Mouse (Mus musculus) small intestine, adult 10 weeks (tissue): ENCODE data around the gene Prdx3. TPM values are rescaled to one million over a fixed set of nuclear protein-coding genes. Genes with fewer than 3 reads are reported as not detected.

Source experiments
- polyA plus RNA-seq: library from polyadenylated mRNA; stranded (reverse); fragments of 350-450 nt; fragmentation: Illumina TruSeq; extraction: RNeasy Lipid Tissue Mini Kit (QIAGEN cat#74804); gene quantifications from one replicate; pipeline ENCODE4 v1.2.3, GENCODE M21; 2014; ENCODE audit warnings: low replicate concordance

Prdx3 gene
- polyA plus RNA-seq, result 101 TPM

GRCm38 (mm10) chr19:60874064-60874694 is at the start of gene Prdx3:
Gene Prdx3, minus strand, starts transcription at chr19:60874556.

GRCm38 (mm10) chr19:60889714-60890315 is 15.5 kb upstream of the Prdx3 start, which contains the start of gene Grk5:
Gene Grk5, plus strand, starts transcription at chr19:60889749.

GRCm38 (mm10) chr19:60860868-60861700 is 13.3 kb downstream of the Prdx3 start, which contains the start of gene Sfxn4:
Gene Sfxn4, minus strand, starts transcription at chr19:60861479.

Other genes with a start within 250 kb of the Prdx3 start
- gene Nanos1, start 118.6 kb downstream of the Prdx3 start, polyA plus RNA-seq, result 1.4 TPM
- gene Eif3a, start 83.9 kb downstream of the Prdx3 start, polyA plus RNA-seq, result 127 TPM
- gene Fam45a, start 63.0 kb downstream of the Prdx3 start, polyA plus RNA-seq, result 104 TPM
- 1.8 TPM for gene Sfxn4, start 13.1 kb downstream of the Prdx3 start, polyA plus RNA-seq
- 7.9 TPM for gene Grk5, start 15.2 kb upstream of the Prdx3 start, polyA plus RNA-seq